Mouse (Mus musculus) lung, adult 18-20 months (tissue): Measurements from ENCODE around the gene Ccdc163.
A peak's percentile ranks its signal among the peaks of the same experiment; 100 is the strongest.

Experiments used
- DNase-seq, 2 experiments: peaks; one replicate each; pipeline ENCODE4 v3.0.0; 2022; ENCODE audit warnings: mixed read lengths in 2 of 2

The Ccdc163 gene

GRCm38 (mm10) chr4:116707666-116708065, 643 bp upstream of the Ccdc163 start:
- no peak for DNase-seq

- DNase-seq: peak in 1 of 2 experiments; percentile 6
Observed at GRCm38 (mm10) chr4:116708791-116709390, 582 bp downstream of the Ccdc163 start.

- no peak for DNase-seq
Observed at GRCm38 (mm10) chr4:116710154-116710553, 1.8 kb downstream of the Ccdc163 start.

- no peak for DNase-seq
Observed at GRCm38 (mm10) chr4:116712536-116712935, 4.2 kb downstream of the Ccdc163 start.

DNA sequence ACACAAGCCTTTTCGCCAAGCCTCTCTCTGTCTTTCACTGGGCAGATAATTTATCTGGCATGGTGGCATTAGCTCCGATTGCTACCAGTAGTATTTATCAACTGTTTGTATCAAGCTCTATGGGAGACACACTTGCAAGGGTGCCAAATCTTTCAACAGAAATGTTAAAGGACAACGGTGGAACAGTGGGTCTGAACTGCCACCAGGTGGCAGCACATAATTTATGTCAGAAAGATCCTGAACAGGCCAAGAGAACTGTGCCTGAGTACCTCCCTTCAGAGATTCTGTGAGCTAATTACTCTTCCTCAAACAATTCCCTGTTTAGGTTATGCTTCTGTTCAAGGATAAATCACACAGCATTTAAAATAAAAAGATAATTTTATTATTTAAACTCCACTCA, 11.1 kb downstream of the Ccdc163 start:
- peak; percentile 60 to 72 for DNase-seq

- peak; percentile 95 to 96 for DNase-seq
Observed at GRCm38 (mm10) chr4:116720343-116721097, 12.2 kb downstream of the Ccdc163 start, which contains the start of gene Tesk2. TSS of gene Tesk2 (plus strand) at chr4:116720948.

GRCm38 (mm10) chr4:116721098-116721628, 12.9 kb downstream of the Ccdc163 start:
- no peak for DNase-seq

GRCm38 (mm10) chr4:116722230-116722629, 13.9 kb downstream of the Ccdc163 start:
- no peak for DNase-seq

GRCm38 (mm10) chr4:116725444-116725843, 17.1 kb downstream of the Ccdc163 start:
- no peak for DNase-seq

GRCm38 (mm10) chr4:116727401-116727800, 19.1 kb downstream of the Ccdc163 start:
- no peak for DNase-seq

GRCm38 (mm10) chr4:116729532-116729931, 21.2 kb downstream of the Ccdc163 start:
- no peak for DNase-seq

- DNase-seq: no peak
Observed at GRCm38 (mm10) chr4:116731077-116731476, 22.8 kb downstream of the Ccdc163 start.

DNA sequence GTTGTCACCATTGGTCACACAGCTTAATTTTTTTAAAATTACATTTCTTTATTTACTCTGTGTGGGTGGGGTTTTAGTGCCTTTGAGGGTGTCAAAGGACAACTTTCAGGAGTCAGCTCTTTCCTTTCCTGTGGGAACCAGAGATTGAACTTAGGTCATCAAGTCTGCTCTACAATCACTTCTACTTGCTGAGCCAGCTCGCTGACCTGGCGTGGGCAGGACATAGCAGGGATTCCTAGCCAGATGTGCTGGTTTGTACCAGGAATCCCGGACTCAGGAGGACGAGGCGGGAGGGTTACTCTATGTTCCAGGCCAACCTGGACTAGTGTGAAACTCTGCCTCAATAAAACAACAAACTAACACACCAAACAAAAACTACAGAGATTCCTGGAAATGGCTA, 24.0 kb downstream of the Ccdc163 start:
- no peak for DNase-seq

DNA sequence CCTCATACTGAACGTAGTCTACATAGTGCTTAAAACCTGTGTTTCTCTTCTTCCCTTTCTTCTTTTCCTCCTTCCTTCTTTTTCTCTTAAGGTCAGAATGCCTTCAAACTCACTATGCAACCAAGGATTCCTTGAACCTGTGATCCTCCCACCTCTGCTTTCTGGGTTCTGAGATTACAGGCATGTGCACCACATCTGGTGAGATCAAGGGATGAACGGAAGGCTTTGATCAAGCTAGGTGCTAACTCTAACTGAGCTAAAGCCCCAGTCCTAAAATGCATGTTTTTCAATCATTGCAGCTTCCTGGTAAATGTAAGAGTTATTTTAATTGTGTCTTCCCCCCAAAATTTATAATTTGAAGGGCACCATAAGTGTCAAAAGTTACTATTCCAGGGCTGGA, 26.7 kb downstream of the Ccdc163 start:
- DNase-seq: no peak

DNA sequence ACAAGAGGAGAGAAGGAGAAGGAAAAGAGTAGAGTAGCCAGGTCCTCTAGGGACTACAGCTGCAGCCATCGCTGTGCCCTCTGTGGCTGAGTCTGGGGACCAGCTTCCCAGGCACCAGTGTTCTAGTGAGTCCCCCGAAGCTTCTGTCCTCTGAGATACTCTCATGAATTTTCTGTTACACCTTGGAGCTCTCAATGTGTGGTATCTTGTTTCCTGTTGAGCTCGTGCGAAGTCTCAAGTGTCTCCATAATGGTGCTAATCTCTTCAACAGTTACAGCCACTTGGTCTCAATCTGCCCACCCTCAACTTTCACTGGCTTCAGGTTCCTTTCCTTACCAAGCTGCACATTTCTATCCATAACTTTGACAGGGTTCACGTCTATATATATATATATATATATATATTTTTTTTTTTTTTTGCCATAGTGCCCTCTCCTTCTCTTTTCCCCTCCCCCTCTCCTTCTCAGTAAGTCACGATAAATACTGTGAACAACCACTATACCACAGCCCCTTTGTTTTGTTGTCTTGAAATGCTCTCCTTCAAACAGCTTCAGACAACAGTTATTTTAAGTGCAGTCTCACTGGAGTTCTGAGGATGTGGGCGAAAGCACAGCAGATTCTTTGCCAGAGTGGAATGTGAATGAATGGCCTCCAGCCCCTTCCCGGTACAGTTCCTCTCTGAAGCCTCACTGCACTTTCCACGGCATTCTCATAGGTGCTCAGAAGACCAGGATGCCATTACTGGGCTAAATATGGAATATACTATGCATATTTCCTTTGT, 30.9 kb downstream of the Ccdc163 start:
- DNase-seq: no peak

- no peak for DNase-seq
Observed at GRCm38 (mm10) chr4:116749750-116750149, 41.4 kb downstream of the Ccdc163 start.

DNA sequence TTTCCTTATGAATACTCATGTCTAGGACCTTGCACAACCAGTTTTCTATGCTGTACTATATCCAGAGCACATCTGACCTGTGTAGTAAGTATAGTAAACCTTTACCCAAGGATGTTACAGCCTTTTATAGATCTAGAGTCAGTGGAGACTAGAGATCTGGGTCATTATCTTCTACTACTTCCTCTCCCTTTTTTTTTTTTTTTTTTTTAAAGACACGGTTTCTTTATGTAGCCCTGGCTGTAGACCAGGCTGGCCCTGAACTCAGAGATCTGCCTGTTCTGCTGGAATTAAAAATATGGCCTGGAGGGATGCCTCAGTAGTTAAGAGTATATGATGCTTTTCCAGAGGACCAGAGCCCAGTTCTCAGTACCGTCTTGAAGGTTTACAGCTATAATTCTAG, 53.6 kb downstream of the Ccdc163 start:
- DNase-seq: no peak

DNA sequence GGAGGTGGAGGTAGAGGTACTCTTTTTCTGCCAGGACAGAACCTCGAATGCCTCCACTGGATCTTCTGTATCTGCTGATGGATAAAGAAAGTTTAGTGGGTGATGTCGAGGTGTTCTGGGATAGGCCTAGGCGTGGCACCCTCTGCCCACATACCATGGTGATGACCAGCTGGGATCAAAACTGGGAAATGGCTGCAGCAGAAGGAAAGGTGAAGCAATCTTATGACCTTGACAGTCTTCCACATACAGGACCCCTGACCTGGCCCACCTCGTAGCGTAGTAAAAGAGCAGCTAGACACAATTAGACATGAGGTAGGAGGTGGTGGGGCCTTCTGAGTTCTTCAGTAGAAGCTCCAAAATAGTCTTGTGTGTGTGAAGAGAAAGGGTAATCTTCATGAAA, 55.7 kb downstream of the Ccdc163 start:
- no peak for DNase-seq

DNA sequence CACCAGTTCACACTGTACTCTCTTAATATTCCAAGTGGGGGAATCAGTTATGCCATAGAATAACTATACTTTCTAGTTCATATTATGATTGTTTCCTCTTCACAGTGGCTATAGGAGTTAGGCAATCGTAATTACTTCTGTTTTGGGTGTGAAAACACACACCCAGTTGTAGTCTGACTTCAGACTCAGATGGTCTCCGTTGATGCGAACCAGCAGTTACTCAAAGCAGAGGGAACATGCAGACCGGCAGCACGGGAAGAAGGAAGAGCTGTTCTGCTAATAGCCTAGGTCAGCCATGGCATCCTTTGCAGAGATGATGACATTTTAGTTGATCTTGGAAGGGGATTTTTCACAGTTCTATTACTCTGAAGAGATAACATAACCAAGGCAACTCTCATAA, 60.2 kb downstream of the Ccdc163 start:
- DNase-seq: no peak

GRCm38 (mm10) chr4:116769060-116769459, 60.8 kb downstream of the Ccdc163 start:
- DNase-seq: peak in 1 of 2 experiments; percentile 26

GRCm38 (mm10) chr4:116776391-116776790, 68.1 kb downstream of the Ccdc163 start:
- DNase-seq: no peak

GRCm38 (mm10) chr4:116777079-116777478, 68.8 kb downstream of the Ccdc163 start:
- no peak for DNase-seq

- DNase-seq: no peak
Observed at GRCm38 (mm10) chr4:116780541-116780940, 72.2 kb downstream of the Ccdc163 start.
